Comparison of ENCODE assay signal across 8 mouse cellular contexts in the genomic region with DNA sequence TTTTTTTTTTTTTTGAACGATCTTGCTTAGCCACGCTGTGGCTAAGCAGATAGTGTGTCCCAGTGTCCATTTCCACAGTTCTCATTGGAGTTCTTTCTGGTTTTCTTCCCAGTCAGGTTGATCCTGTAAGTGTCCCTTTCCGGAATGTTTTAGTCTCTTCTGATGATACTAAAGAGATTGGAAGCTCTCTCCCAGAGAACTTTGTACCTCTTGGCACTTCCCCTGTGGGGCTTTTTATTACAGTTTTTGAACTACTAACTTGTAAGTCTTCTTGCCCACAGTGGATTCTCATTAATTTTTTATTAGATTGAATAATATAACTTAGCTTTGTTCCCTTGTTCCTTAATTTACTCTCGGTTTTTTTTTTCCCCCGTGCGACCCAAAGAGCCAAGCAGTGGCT. TPM values are rescaled to one million over a fixed set of nuclear protein-coding genes. Genes with fewer than 3 reads are reported as not detected.
DNase-seq lines count a peak whose midpoint lies in the region; ATAC-seq lines count a peak whose summit lies in the region.

No protein-coding gene starts in this region.

- peaks cover 0 to 15% of the 10 kb centered on the region in 2 experiments; a peak in 3 of 4 replicates for H3K4me1 ChIP-seq in heart, embryonic 14.5 days (ENCODE audit: control insufficient read depth in 2 of 2, insufficient read depth in 2 of 2, low read length in 2 of 2)
- H3K4me1 ChIP-seq in hindbrain, embryonic 12.5 days: peaks cover 19% of the 10 kb centered on the region
- H3K4me1 ChIP-seq in midbrain, embryonic 12.5 days: peaks cover 22% of the 10 kb centered on the region

- no peak for ATAC-seq in heart, embryonic 14.5 days (ENCODE audit: insufficient number of reproducible peaks, insufficient read depth, low FRiP score, low read depth)
- no peak for ATAC-seq in hindbrain, embryonic 12.5 days (ENCODE audit: low FRiP score)
- ATAC-seq in midbrain, embryonic 12.5 days (ENCODE audit: low FRiP score, low read depth): no peak
- ATAC-seq in activated CD4-positive, CD25-positive, alpha-beta regulatory T cell, adult 4 months: no peak

- no peaks in the 10 kb centered on the region for H3K27me3 ChIP-seq in heart, embryonic 14.5 days (ENCODE audit: control insufficient read depth, insufficient read depth, low read length)
- H3K27me3 ChIP-seq in hindbrain, embryonic 12.5 days: no peaks in the 10 kb centered on the region
- H3K27me3 ChIP-seq in midbrain, embryonic 12.5 days: no peaks in the 10 kb centered on the region

- 0 out of 2 replicates have a peak, but pooled peaks cover 8% of the 10 kb centered on the region for H3K36me3 ChIP-seq in heart, embryonic 14.5 days (ENCODE audit: control insufficient read depth, insufficient read depth, low read length)
- no peaks in the 10 kb centered on the region for H3K36me3 ChIP-seq in hindbrain, embryonic 12.5 days
- H3K36me3 ChIP-seq in midbrain, embryonic 12.5 days: no peaks in the 10 kb centered on the region

- H3K9me3 ChIP-seq in heart, embryonic 14.5 days (ENCODE audit: control insufficient read depth, low read length): no peaks in the 10 kb centered on the region
- no peaks in the 10 kb centered on the region for H3K9me3 ChIP-seq in hindbrain, embryonic 12.5 days (replicated peaks)
- H3K9me3 ChIP-seq in midbrain, embryonic 12.5 days: no peaks in the 10 kb centered on the region

- peak overlapping the region; percentile 83 for H3K4me2 ChIP-seq in heart, embryonic 14.5 days (ENCODE audit: low read length)
- peak overlapping the region; percentile 83 for H3K4me2 ChIP-seq in hindbrain, embryonic 12.5 days (replicated peaks)
- H3K4me2 ChIP-seq in midbrain, embryonic 12.5 days (replicated peaks): peak overlapping the region; percentile 70

- H3K4me3 ChIP-seq in heart, embryonic 14.5 days (ENCODE audit: control insufficient read depth in 1 of 2, insufficient read depth in 1 of 2, low read depth in 1 of 2, low read length in 2 of 2): peak overlapping the region; percentile 79 to 85; a peak in 3 of 4 replicates
- H3K4me3 ChIP-seq in hindbrain, embryonic 12.5 days: peak overlapping the region; percentile 74
- peak overlapping the region; percentile 81 for H3K4me3 ChIP-seq in midbrain, embryonic 12.5 days

- H3K27ac ChIP-seq in heart, embryonic 14.5 days (replicated peaks in 1 of 2; ENCODE audit: control insufficient read depth in 1 of 2, insufficient read depth in 1 of 2, low read depth in 2 of 2, low read length in 2 of 2): peak overlapping the region in 1 of 2 experiments; percentile 82; a peak in 3 of 4 replicates
- H3K27ac ChIP-seq in hindbrain, embryonic 12.5 days: no peak overlapping the region
- no peak overlapping the region for H3K27ac ChIP-seq in midbrain, embryonic 12.5 days (replicated peaks)

- DNase-seq in heart, adult 8-10 months (ENCODE audit: low spot score): no peak
- DNase-seq in adipocyte (ENCODE audit: low spot score): peak; percentile 31
- no peak for DNase-seq in thymus, postnatal 36 days
- no peak for DNase-seq in cerebellum, adult 11-12 months

- 22% methylated on average over 6 of the region's 6 CpGs for WGBS in heart, embryonic 14.5 days
- 50% methylated on average over 6 of the region's 6 CpGs for WGBS in hindbrain, embryonic 12.5 days
- 54% methylated on average over 6 of the region's 6 CpGs for WGBS in midbrain, embryonic 12.5 days

- H3K9ac ChIP-seq in heart, embryonic 14.5 days (ENCODE audit: low read length): peak overlapping the region; percentile 88
- 0 out of 2 replicates have a peak overlapping the region, but pooled peaks have one; percentile 43 for H3K9ac ChIP-seq in hindbrain, embryonic 12.5 days
- H3K9ac ChIP-seq in midbrain, embryonic 12.5 days (replicated peaks): no peak overlapping the region; the same call in none of the 2 replicates

RNA-seq across cellular contexts. Expression of a gene that starts 1.0 kb away (rescaled TPM):
- polyA plus RNA-seq in heart, embryonic 14.5 days (2014; fragmentation: Nextera tagmentation; extraction: Ambion mirVana): 38.1 and 40.2 TPM in 2 replicates
- total RNA-seq in heart, adult 8-10 months (2022): 10 to 100 TPM; 14.2 to 18.2 (median 15.2) TPM
- 45.2 and 48.5 TPM in 2 replicates for polyA plus RNA-seq in hindbrain, embryonic 12.5 days (2016; fragmentation: Nextera tagmentation; extraction: Ambion mirVana)
- polyA plus RNA-seq in midbrain, embryonic 12.5 days (2016; fragmentation: Nextera tagmentation; extraction: Ambion mirVana): 48.1 and 48.6 TPM in 2 replicates
- polyA plus RNA-seq in activated CD4-positive, CD25-positive, alpha-beta regulatory T cell, adult 4 months (2017; shearing (Covaris generic)): 10 to 100 TPM in 1 of 2 experiments, 1 to 10 TPM in 1; 9.7 to 11.0 TPM

RNA-seq across cellular contexts. Expression of a gene that starts 1.2 kb away (rescaled TPM):
- polyA plus RNA-seq in heart, embryonic 14.5 days (2014; fragmentation: Nextera tagmentation; extraction: Ambion mirVana): 18.0 and 20.8 TPM in 2 replicates
- total RNA-seq in heart, adult 8-10 months (2022): 10 to 100 TPM; 18.1 to 22.2 (median 20.3) TPM
- polyA plus RNA-seq in hindbrain, embryonic 12.5 days (2016; fragmentation: Nextera tagmentation; extraction: Ambion mirVana): 25.9 and 26.4 TPM in 2 replicates
- 24.5 and 27.5 TPM in 2 replicates for polyA plus RNA-seq in midbrain, embryonic 12.5 days (2016; fragmentation: Nextera tagmentation; extraction: Ambion mirVana)
- 10 to 100 TPM; 36.9 to 38.3 TPM for polyA plus RNA-seq in activated CD4-positive, CD25-positive, alpha-beta regulatory T cell, adult 4 months (2017; shearing (Covaris generic))

RNA-seq across cellular contexts. Expression of a gene that starts 46.9 kb away (rescaled TPM):
- polyA plus RNA-seq in heart, embryonic 14.5 days (2014; fragmentation: Nextera tagmentation; extraction: Ambion mirVana): 85.6 and 93.0 TPM in 2 replicates
- total RNA-seq in heart, adult 8-10 months (2022): 10 to 100 TPM; 43.2 to 50.7 (median 47.0) TPM
- 136 and 147 TPM in 2 replicates for polyA plus RNA-seq in hindbrain, embryonic 12.5 days (2016; fragmentation: Nextera tagmentation; extraction: Ambion mirVana)
- 146 and 157 TPM in 2 replicates for polyA plus RNA-seq in midbrain, embryonic 12.5 days (2016; fragmentation: Nextera tagmentation; extraction: Ambion mirVana)
- 10 to 100 TPM; 66.2 to 78.3 TPM for polyA plus RNA-seq in activated CD4-positive, CD25-positive, alpha-beta regulatory T cell, adult 4 months (2017; shearing (Covaris generic))

RNA-seq across cellular contexts. Expression of a gene that starts 47.0 kb away (rescaled TPM):
- polyA plus RNA-seq in heart, embryonic 14.5 days (2014; fragmentation: Nextera tagmentation; extraction: Ambion mirVana): 12.6 and 14.9 TPM in 2 replicates
- total RNA-seq in heart, adult 8-10 months (2022): 10 to 100 TPM; 10.0 to 11.8 (median 10.3) TPM
- polyA plus RNA-seq in hindbrain, embryonic 12.5 days (2016; fragmentation: Nextera tagmentation; extraction: Ambion mirVana): 20.8 and 21.2 TPM in 2 replicates
- polyA plus RNA-seq in midbrain, embryonic 12.5 days (2016; fragmentation: Nextera tagmentation; extraction: Ambion mirVana): 25.3 and 26.4 TPM in 2 replicates
- polyA plus RNA-seq in activated CD4-positive, CD25-positive, alpha-beta regulatory T cell, adult 4 months (2017; shearing (Covaris generic)): 10 to 100 TPM; 16.4 to 17.5 TPM
